Mouse (Mus musculus): ENCODE measurements around the gene Gab2.

Gene Gab2

DNA sequence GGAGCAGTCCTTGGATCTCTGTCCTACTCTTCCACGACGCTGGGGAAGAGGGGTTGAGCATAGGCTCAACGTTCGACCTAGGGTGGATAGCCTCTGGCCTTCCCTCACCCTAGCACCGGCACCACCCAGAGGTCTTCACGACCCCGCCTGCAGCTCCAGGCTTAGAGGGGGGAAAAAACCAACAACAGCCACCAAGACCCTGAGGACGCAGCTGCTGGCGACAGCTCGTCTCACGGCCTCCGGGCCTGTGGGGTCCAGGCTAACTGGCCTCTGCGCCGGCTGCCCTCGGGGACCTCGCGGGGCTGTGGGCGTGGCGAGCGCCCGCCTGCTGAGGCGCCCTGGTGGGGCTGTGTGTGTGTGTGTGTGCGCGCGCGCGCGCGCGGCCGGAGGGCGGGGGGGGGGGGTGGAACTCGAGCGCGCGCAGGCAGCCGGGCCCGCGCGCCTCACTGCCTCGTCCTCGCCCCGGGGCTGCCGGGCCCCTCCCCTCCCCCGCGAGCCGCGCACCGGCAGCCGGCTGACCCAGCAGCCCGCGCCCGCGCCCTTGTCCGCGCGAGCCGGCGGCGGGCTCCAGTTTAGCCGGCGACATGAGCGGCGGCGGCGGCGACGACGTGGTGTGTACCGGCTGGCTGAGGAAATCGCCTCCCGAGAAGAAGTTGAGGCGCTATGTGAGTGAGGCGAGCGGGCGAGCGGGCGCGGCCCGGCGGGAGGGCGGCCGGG lies at the start of gene Gab2:
Gab2 (plus strand) TSS at position 345 of the 717 bp plus-strand sequence.
- DNase-seq, result peak; percentile 82

- no peak for DNase-seq
Measured at GRCm38 (mm10) chr7:97032412-97032811, 49.0 kb upstream of the Gab2 start.

- no peak for DNase-seq
Measured at GRCm38 (mm10) chr7:97039641-97040040, 41.7 kb upstream of the Gab2 start.

GRCm38 (mm10) chr7:97041868-97042449 lies 39.4 kb upstream of the Gab2 start:
- DNase-seq, result no peak

- no peak for DNase-seq
Measured at GRCm38 (mm10) chr7:97042981-97043380, 38.4 kb upstream of the Gab2 start.

GRCm38 (mm10) chr7:97060966-97061365 lies 20.4 kb upstream of the Gab2 start:
- DNase-seq, result no peak

DNA sequence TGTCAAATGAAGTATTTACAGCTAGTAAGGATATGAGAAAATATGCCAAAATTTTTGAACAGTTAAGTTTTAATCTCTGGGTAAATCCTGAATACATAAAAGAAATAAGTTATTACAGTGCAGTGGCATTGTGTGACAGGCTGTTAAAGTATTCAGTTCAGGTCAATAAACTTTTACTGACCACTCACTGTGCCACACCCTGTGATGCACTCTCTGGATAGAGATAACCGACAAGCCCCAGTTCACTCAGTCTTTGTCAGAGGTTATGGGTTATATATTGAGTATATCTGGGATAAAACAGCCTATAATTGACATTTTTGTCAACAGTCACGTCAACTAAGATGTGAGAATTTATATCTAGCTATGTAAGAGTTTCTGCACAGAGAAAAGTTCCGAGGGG lies 9.9 kb upstream of the Gab2 start:
- DNase-seq, result no peak

- no peak for DNase-seq
Measured at GRCm38 (mm10) chr7:97072061-97072460, 9.3 kb upstream of the Gab2 start.

DNA sequence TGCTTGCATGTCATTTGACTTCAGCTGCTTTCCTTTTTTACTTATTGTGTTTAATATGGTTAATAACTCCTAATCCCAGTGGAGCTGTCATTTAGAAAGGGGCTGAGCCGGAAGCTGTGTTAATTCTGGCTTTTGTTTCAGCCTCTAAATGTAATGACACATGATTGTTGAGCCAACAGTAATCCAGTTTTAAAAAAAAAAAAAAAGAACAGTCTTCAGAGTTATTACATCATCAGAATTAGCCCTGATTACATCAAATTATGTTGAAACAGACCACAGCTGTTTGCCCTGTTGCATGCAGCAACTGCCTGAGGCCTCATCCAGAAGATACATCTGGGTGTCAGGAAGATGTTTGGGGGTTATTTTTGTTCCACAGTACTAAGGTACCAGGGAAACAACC lies 6.4 kb upstream of the Gab2 start:
- no peak for DNase-seq

- DNase-seq, result no peak
Measured at GRCm38 (mm10) chr7:97076977-97077376, 4.4 kb upstream of the Gab2 start.

- no peak for DNase-seq
Measured at GRCm38 (mm10) chr7:97078685-97079084, 2.7 kb upstream of the Gab2 start.

DNA sequence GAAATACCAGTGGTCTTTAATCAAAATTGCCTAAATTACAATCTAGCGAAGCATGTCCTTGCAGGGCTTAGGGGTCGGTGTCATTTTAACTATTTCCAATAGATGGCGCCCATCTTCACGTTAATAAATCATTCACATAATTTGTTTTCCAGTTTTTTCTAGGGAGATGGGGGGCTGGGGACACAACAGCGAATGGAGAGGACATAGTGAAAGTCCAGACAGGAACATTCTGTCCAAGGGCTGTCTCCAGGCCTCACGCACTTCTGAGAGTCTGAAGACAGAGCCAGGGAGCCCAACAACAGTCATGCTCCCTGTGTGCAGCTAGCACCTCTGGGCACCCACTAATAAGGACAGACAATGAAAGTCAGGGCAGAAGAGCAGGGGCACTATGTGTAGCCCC lies 2.2 kb upstream of the Gab2 start:
- peak; percentile 53 for DNase-seq

DNA sequence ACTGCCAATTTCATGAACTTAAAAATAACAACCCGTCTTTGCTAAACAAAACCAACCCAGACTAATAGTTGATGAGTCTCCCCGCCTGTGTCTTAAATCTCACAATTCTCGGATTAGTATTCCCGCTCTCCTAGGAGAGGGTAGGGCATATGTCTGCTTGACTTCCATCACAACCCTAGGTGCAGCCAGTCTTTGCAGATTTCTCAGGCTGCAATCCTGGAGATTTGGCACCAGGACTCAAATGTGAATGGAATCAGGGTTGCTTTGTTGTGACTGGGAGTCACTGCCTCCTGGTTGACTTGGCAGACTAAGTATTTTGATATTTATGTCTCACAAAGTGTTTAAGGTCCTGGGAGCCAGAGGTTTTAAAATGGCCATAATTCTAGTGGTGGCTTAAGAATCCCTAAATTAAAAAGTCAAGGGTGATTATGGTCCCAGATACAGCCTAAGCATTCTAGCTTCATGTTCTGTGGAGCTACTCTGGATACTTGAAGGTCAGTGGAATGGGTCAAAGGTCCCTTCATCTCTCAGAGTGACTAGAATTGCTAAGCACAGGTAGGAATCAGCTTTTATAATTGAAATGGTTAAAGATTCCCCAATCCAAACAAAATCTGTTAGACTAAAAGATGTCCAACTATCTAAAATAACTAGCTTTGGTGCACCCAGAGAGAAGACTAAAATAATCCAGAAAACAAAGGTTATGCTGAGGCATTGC lies 1.6 kb upstream of the Gab2 start:
- DNase-seq, result no peak

GRCm38 (mm10) chr7:97080621-97081241 lies 655 bp upstream of the Gab2 start:
- DNase-seq, result no peak

DNA sequence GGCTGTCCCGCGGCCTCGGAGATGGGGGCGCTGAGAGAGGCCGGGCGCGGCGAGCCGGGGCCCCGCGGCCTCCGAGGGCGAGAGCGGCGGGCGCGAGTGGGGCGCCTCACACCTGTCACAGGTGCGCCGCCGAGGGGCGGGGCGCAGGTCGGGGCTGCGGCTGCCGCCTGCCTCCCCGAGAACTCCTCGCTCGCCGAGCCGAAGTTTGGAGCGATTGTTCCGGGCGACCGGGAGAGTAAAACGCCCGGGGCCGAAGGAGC lies 503 bp downstream of the Gab2 start:
- DNase-seq, result no peak

DNA sequence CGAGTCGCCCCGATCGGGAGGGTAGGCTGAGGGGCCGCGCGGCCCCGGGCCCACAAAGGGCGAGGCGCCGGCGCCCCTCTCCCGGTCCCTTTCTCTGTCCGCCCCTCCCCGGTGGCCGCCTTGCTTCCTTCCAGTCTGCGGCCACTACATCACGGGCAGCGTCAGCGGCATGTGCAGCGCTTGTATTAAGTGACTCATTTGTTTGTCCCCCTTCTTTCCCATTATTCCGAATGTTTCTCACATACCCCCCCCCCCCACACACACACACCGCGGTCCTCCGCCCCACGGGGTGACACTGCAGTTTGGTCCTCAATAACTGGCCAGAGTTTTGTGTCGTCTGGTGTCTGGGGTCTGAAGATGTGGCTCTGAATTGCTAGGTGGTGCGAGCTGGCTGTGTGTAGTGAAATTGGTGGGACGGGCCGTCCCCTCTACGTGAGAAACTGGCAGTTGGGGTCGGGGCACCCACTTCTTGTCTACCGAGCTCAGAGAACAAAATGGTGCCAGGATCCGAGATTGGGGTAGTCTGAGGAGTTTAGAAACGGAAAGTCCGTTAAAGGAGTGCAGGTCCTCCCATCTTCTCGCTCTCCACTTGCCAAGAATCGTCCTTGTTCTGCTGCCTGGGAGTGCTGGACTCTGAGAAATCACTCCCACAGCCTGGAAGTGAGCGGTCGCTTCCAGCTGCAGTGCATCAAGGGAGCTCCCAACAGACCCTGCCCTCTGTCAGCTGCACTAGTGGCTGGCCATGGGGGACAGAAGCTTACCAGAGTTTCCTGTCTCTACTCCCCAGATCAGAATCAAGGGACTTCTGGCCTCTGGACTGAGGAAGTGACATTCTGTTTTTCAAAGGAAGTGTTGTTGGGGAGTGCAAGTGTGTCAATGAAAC lies 1.1 kb downstream of the Gab2 start:
- DNase-seq, result peak; percentile 71

DNA sequence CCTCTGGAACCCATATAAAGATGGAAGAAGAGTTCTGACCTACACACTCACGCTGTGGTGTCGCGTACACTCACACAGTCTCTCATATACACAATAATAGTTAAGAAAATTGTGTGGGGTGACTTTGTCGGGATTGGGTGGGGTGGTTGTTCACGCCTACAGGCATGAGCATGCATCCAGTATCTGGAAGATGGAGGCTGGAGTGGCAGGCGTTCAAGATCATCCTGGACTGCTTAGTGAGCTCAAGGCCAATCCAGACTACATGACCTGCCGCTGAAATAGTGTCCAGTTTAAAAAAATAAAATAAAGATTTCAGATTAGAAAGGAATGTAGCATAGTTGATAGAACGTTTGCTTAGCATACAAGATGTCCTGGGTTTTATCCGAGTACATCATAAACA lies 2.2 kb downstream of the Gab2 start:
- DNase-seq, result no peak

DNA sequence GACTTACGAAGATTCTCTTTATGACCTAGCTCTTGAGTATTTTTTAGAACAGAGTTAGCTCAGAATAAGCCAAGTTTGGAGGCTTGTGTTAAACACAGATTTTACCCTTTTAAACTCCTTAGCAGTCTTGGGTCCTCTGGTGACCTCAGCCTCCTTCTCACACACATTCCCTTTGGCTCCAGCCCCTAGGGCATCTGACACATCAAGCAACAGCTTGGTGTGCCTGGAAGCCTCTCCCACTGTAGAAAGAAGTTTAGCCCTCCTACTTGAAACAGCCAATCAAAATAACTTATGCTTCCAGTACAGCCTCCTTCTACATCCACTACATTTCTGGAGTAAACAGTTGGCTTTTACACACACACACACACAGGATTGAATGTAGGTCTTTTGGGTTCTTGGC lies 2.8 kb downstream of the Gab2 start:
- no peak for DNase-seq

DNA sequence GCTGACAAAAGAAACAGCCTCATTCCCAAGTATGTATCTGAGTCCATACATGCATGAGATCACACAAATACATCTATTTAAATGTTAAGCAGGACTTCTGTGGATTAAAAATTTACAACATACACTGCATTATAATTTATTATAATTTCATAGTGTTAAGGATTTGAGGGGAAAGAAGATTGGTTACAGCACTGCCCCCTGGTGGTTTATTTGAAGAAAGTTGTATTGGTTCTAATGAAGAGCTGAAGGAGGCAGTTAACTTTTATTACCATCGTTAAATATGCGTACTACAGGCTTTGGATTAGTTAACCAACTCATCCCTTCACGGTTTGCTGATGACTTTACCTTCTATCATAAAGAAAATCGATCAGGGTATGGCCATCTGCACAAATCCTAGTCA lies 3.9 kb downstream of the Gab2 start:
- DNase-seq, result no peak

- no peak for DNase-seq
Measured at GRCm38 (mm10) chr7:97094241-97094640, 12.9 kb downstream of the Gab2 start.

DNA sequence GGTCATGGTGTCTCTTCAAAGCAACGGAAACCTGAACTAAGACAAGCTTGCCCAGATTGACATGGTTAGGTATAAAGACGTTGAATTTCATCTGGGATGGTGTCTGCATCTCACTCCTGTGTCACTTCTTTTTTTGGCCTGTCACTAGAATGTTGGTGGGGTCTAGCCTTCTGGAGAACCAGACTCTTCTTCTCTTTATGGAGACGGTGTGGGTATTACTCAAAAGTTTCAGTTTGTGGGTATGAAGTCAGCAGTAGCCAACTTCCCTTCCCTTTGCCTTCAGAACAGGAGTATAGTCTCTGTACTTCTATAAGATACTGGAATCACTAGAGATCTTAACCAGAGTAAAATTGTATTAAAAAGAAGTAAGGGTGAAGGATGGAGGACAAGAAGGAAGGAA lies 26.7 kb downstream of the Gab2 start:
- DNase-seq, result no peak

- no peak for DNase-seq
Measured at GRCm38 (mm10) chr7:97128949-97129348, 47.6 kb downstream of the Gab2 start.

- DNase-seq, result no peak
Measured at GRCm38 (mm10) chr7:97136453-97136852, 55.1 kb downstream of the Gab2 start.

Measured in kidney, adult 18-20 months (tissue).